Mouse (Mus musculus) MEL (cell line): ENCODE measurements around the gene Samd10. TPM values are rescaled to one million over a fixed set of nuclear protein-coding genes. Genes with fewer than 3 reads are reported as not detected.

Experiments used
- DNase-seq: peaks from one replicate; pipeline ENCODE4 v3.0.0; 2011; ENCODE audit warnings: low read depth, low spot score
- H3K27ac ChIP-seq: 2 replicates; pipeline ENCODE4 v1.5.1; 2012; ENCODE audit warnings: low read depth, mild to moderate bottlenecking, control low read depth, low read length, moderate library complexity; ENCODE audit not compliant: control insufficient read depth
- H3K27me3 ChIP-seq, 2 experiments: fragments of 150-350 bp in 1 of 2; sonication (generic) in 1 of 2; 2 replicates each; pipeline ENCODE4 v1.6.1; 2012; ENCODE audit warnings: low read length in 2 of 2, mild to moderate bottlenecking in 2 of 2, improper control_type of control experiment in 1 of 2, moderate library complexity in 1 of 2; ENCODE audit not compliant: insufficient read depth in 2 of 2, control insufficient read depth in 1 of 2
- H3K36me3 ChIP-seq, 2 experiments: 2 replicates each; pipeline ENCODE4 v1.6.1; 2012 to 2014; ENCODE audit warnings: low read length in 2 of 2, improper control_type of control experiment in 1 of 2, inconsistent platforms in 1 of 2, mild to moderate bottlenecking in 1 of 2; ENCODE audit not compliant: insufficient read depth in 2 of 2, control insufficient read depth in 1 of 2
- H3K4me1 ChIP-seq, 2 experiments: fragments of 150-350 bp in 1 of 2; sonication (generic) in 1 of 2; 2 replicates each; pipeline ENCODE4 v1.6.1; 2012; ENCODE audit warnings: low read length in 2 of 2, improper control_type of control experiment in 1 of 2, mild to moderate bottlenecking in 1 of 2; ENCODE audit not compliant: insufficient read depth in 2 of 2, control insufficient read depth in 1 of 2
- H3K4me3 ChIP-seq, 2 experiments: fragments of 150-350 bp in 1 of 2; sonication (generic) in 1 of 2; 2 replicates each; pipeline ENCODE4 v1.5.1; 2012; ENCODE audit warnings: low read depth in 2 of 2, low read length in 2 of 2, mild to moderate bottlenecking in 2 of 2, moderate library complexity in 2 of 2, control low read depth in 1 of 2, improper control_type of control experiment in 1 of 2; ENCODE audit not compliant: control insufficient read depth in 1 of 2, insufficient read depth in 1 of 2
- H3K79me2 ChIP-seq: 2 replicates; pipeline ENCODE4 v1.6.1; 2012; ENCODE audit warnings: mild to moderate bottlenecking, low read length, moderate library complexity; ENCODE audit not compliant: control insufficient read depth, poor library complexity, insufficient read depth
- H3K9ac ChIP-seq: 2 replicates; pipeline ENCODE4 v1.6.1; 2012; ENCODE audit warnings: low read depth, mild to moderate bottlenecking, control low read depth, low read length, moderate library complexity; ENCODE audit not compliant: control insufficient read depth, poor library complexity, severe bottlenecking
- H3K9me3 ChIP-seq: fragments of 150-350 bp; sonication (generic); replicated peaks from 2 replicates; pipeline ENCODE4 v1.6.1; 2012; ENCODE audit warnings: mild to moderate bottlenecking, low read length, improper control_type of control experiment, moderate library complexity; ENCODE audit not compliant: insufficient read depth
- CHD1 ChIP-seq: IDR thresholded peaks from 2 replicates; pipeline ENCODE4 v1.6.1; 2012; ENCODE audit warnings: low read depth, mild to moderate bottlenecking, inconsistent platforms, low read length, improper control_type of control experiment
- CHD2 ChIP-seq: IDR thresholded peaks from 2 replicates; pipeline ENCODE4 v1.6.1; 2011; ENCODE audit warnings: low read length, improper control_type of control experiment
- CTCF ChIP-seq, 3 experiments: IDR thresholded peaks in 2 of 3; conservative IDR thresholded peaks in 1 of 3; 2 replicates each; pipeline ENCODE4 v1.5.1; 2011 to 2012; ENCODE audit warnings: low read length in 3 of 3, low read depth in 2 of 3, mild to moderate bottlenecking in 2 of 3, improper control_type of control experiment in 1 of 3, inconsistent platforms in 1 of 3, mixed read lengths in 1 of 3, moderate library complexity in 1 of 3; ENCODE audit not compliant: control insufficient read depth in 1 of 3, insufficient read depth in 1 of 3, poor library complexity in 1 of 3, severe bottlenecking in 1 of 3
- E2F4 ChIP-seq: IDR thresholded peaks from 2 replicates; pipeline ENCODE4 v1.6.1; 2011; ENCODE audit warnings: low read depth, low read length, improper control_type of control experiment, borderline replicate concordance
- ELF1 ChIP-seq: IDR thresholded peaks from 2 replicates; pipeline ENCODE4 v1.6.1; 2014; ENCODE audit warnings: low read depth, mild to moderate bottlenecking, inconsistent platforms, low read length, improper control_type of control experiment, moderate library complexity
- GABPA ChIP-seq: IDR thresholded peaks from 2 replicates; pipeline ENCODE4 v1.6.1; 2012; ENCODE audit warnings: low read depth, mild to moderate bottlenecking, inconsistent platforms, low read length, improper control_type of control experiment, moderate library complexity
- GATA1 ChIP-seq: IDR thresholded peaks from 2 replicates; pipeline ENCODE4 v1.6.1; 2011; ENCODE audit warnings: low read depth, low read length, improper control_type of control experiment
- KAT2A ChIP-seq: conservative IDR thresholded peaks from 2 replicates; pipeline ENCODE4 v1.6.1; 2012; ENCODE audit warnings: low read depth, low read length, improper control_type of control experiment, inconsistent platforms
- MAFK ChIP-seq: IDR thresholded peaks from 2 replicates; pipeline ENCODE4 v1.6.1; 2011; ENCODE audit warnings: low read depth, mild to moderate bottlenecking, low read length, improper control_type of control experiment, borderline replicate concordance
- MAX ChIP-seq: IDR thresholded peaks from 2 replicates; pipeline ENCODE4 v1.6.1; 2011; ENCODE audit warnings: low read length, improper control_type of control experiment
- MAZ ChIP-seq: IDR thresholded peaks from 2 replicates; pipeline ENCODE4 v1.6.1; 2012; ENCODE audit warnings: low read depth, mild to moderate bottlenecking, inconsistent platforms, low read length, improper control_type of control experiment
- MXI1 ChIP-seq: IDR thresholded peaks from 2 replicates; pipeline ENCODE4 v1.6.1; 2011; ENCODE audit warnings: mild to moderate bottlenecking, low read depth, low read length, improper control_type of control experiment
- MYB ChIP-seq: IDR thresholded peaks from 2 replicates; pipeline ENCODE4 v1.6.1; 2011; ENCODE audit warnings: mild to moderate bottlenecking, low read depth, low read length, improper control_type of control experiment
- MYC ChIP-seq: IDR thresholded peaks from 2 replicates; pipeline ENCODE4 v1.6.1; 2011; ENCODE audit warnings: low read depth, mild to moderate bottlenecking, low read length, improper control_type of control experiment, moderate library complexity
- NELFE ChIP-seq: IDR thresholded peaks from 2 replicates; pipeline ENCODE4 v1.6.1; 2011; ENCODE audit warnings: low read depth, low read length, improper control_type of control experiment
- NRF1 ChIP-seq: IDR thresholded peaks from 2 replicates; pipeline ENCODE4 v1.6.1; 2014; ENCODE audit warnings: low read depth, mild to moderate bottlenecking, inconsistent platforms, low read length, improper control_type of control experiment, moderate library complexity; ENCODE audit not compliant: poor library complexity, insufficient read depth, severe bottlenecking
- POLR2AphosphoS2 ChIP-seq: IDR thresholded peaks from 2 replicates; pipeline ENCODE4 v1.6.1; 2011; ENCODE audit warnings: low read length, improper control_type of control experiment
- POLR2AphosphoS5 ChIP-seq: IDR thresholded peaks from 2 replicates; pipeline ENCODE4 v1.6.1; 2012; ENCODE audit warnings: low read depth, borderline replicate concordance, mild to moderate bottlenecking, inconsistent platforms, low read length, moderate library complexity, mixed read lengths
- RAD21 ChIP-seq: IDR thresholded peaks from 2 replicates; pipeline ENCODE4 v1.6.1; 2011; ENCODE audit warnings: mild to moderate bottlenecking, low read depth, low read length, improper control_type of control experiment
- RCOR1 ChIP-seq: IDR thresholded peaks from 2 replicates; pipeline ENCODE4 v1.6.1; 2012; ENCODE audit warnings: low read depth, mild to moderate bottlenecking, inconsistent platforms, low read length, improper control_type of control experiment
- SIN3A ChIP-seq: IDR thresholded peaks from 2 replicates; pipeline ENCODE4 v1.6.1; 2012; ENCODE audit warnings: low read length, improper control_type of control experiment, inconsistent platforms
- SMC3 ChIP-seq: IDR thresholded peaks from 2 replicates; pipeline ENCODE4 v1.6.1; 2011; ENCODE audit warnings: low read depth, low read length, improper control_type of control experiment
- TAL1 ChIP-seq: IDR thresholded peaks from 2 replicates; pipeline ENCODE4 v1.6.1; 2012; ENCODE audit warnings: mild to moderate bottlenecking, inconsistent platforms, low read length, moderate library complexity, mixed read lengths
- UBTF ChIP-seq: IDR thresholded peaks from 2 replicates; pipeline ENCODE4 v1.6.1; 2012; ENCODE audit warnings: low read depth, mild to moderate bottlenecking, inconsistent platforms, low read length, improper control_type of control experiment, moderate library complexity, borderline replicate concordance; ENCODE audit not compliant: insufficient read depth
- USF1 ChIP-seq: IDR thresholded peaks from 2 replicates; pipeline ENCODE4 v1.6.1; 2014; ENCODE audit warnings: low read depth, mild to moderate bottlenecking, inconsistent platforms, low read length, improper control_type of control experiment, moderate library complexity
- USF2 ChIP-seq, 2 experiments: IDR thresholded peaks; 2 replicates each; pipeline ENCODE4 v1.6.1; 2011 to 2012; ENCODE audit warnings: improper control_type of control experiment in 2 of 2, low read length in 2 of 2, borderline replicate concordance in 1 of 2, inconsistent platforms in 1 of 2, low read depth in 1 of 2, mild to moderate bottlenecking in 1 of 2; ENCODE audit not compliant: insufficient read depth in 1 of 2
- ZC3H11A ChIP-seq: IDR thresholded peaks from 2 replicates; pipeline ENCODE4 v1.6.1; 2012; ENCODE audit warnings: low read depth, mild to moderate bottlenecking, inconsistent platforms, low read length, improper control_type of control experiment
- ZKSCAN1 ChIP-seq: IDR thresholded peaks from 2 replicates; pipeline ENCODE4 v1.6.1; 2012; ENCODE audit warnings: low read depth, mild to moderate bottlenecking, inconsistent platforms, low read length, improper control_type of control experiment, moderate library complexity
- ZMIZ1 ChIP-seq: IDR thresholded peaks from 2 replicates; pipeline ENCODE4 v1.6.1; 2012; ENCODE audit warnings: low read depth, mild to moderate bottlenecking, inconsistent platforms, low read length, improper control_type of control experiment, moderate library complexity
- ZNF384 ChIP-seq: IDR thresholded peaks from 2 replicates; pipeline ENCODE4 v1.6.1; 2012; ENCODE audit warnings: low read depth, mild to moderate bottlenecking, inconsistent platforms, low read length, improper control_type of control experiment
- polyA plus RNA-seq, 2 experiments: library from polyadenylated mRNA; stranded (reverse) in 1 of 2; unstranded in 1 of 2; fragments of >175 nt in 1 of 2; fragments of >200 nt in 1 of 2; gene quantifications; 2 replicates each; pipeline versions ENCODE4 v1.2.1 to v1.2.4; 2012; ENCODE audit warnings: low replicate concordance in 2 of 2, low read depth in 1 of 2; ENCODE audit not compliant: insufficient read length in 2 of 2, insufficient read depth in 1 of 2, missing spikeins in 1 of 2
- total RNA-seq: library from RNA; depleted of rRNA; stranded (reverse); fragments of 300-350 nt; gene quantifications from 2 replicates; pipeline ENCODE4 v1.2.3, GENCODE M21; 2012

Gene Samd10
- total and polyA plus RNA-seq, 3 experiments = 0.89 to 4.6 TPM; not detected in 1

DNA sequence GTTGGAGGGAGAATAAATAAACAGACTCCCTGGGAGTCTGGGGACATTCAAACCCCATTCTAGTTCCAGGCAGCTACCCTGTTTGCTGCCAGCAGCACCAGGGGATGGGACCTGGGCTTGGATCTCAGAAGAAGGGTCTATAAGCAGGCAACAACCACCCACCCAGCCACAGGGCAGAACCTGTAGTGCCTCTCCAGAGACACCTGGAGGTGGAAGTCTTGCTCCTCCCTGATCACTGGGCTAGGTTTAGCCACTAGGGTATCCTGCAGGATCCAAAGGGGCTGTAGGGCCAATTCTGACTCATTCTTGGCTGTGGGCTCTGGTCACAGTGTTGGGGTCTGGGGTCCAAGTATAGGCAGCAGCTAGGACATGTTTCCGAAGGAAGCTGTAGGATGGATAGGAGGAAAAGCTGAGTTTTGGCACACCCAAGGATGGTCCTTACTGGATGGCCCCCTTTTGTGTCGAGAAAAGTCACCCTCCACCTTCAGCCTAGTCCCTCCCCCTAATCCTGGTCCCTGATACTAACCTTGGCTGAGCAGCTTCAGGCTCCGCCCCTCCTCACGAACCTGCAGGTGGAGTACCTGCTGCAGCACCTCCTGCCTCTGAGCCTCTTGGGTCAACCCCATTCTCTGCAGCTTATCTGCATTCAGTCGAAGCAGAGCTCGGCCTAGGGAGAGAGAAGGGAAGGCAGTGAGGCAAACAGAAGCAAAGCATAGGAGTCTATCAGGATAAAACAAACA, 2.6 kb downstream of the Samd10 start:
- Histone ChIP-seq H3K4me1 (peaks cover 7 to 34% of the 10 kb centered on the region in 2 experiments), H3K9ac (no peak overlapping the region), H3K4me3 (no peak overlapping the region)

DNA sequence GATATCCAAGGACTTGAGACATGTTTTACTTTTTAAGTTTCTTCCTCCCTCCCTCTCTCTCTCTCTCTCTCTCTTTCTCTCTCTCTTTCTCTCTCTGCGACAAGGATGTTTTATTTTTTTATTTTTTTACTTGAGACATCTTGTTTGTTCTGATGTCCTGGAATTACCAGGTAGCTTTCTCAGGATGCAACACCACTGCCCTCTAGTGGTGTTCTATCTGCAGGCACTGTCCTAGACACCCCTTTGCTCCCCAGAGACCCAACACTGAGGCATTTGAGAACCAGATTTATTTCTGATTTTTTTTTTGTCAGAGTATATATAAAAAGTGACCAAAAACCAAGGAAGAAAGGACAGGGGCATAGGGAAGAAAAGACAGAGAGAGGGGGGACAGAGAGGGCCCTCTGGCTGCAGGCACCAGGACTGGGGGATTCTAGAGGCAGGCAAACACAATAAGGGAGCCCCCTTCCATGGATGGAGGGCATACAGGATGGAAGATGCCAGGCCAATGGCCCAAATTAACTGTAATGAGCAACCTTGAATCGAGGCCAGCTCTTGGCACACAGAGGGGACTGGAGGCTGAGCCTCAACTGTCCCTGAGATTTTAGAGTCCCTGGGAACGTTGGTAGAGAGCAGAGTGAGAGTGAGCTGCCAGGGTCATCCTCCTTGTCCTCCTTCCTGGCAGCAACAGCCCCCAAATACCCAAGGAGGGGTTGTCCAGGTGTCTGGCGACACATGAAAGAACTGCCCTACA, 3.9 kb downstream of the Samd10 start:
- Histone ChIP-seq H3K27ac (no peak overlapping the region), H3K27me3 (no peaks in the 10 kb centered on the region), H3K9ac (no peak overlapping the region), H3K4me3 (no peak overlapping the region), H3K79me2 (peaks cover 14% of the 10 kb centered on the region), H3K36me3 (peaks cover 0 to 12% of the 10 kb centered on the region in 2 experiments; a peak in 2 of 4 replicates), H3K9me3 (no peaks in the 10 kb centered on the region), H3K4me1 (peaks cover 5 to 34% of the 10 kb centered on the region in 2 experiments)
- peak; percentile 66 for DNase-seq
- TF ChIP-seq ELF1 = no peak
- TF ChIP-seq MXI1 = no peak
- no peak for TF ChIP-seq ZMIZ1
- TF ChIP-seq GATA1 = no peak
- TF ChIP-seq CTCF (IDR thresholded peaks at IDR 0.05 in 2 of 3, conservative IDR thresholded peaks at IDR 0.05 in 1 of 3; ENCODE audit: control insufficient read depth in 1 of 3, insufficient read depth in 1 of 3, low read depth in 2 of 3, low read length in 3 of 3, poor library complexity in 1 of 3, severe bottlenecking in 1 of 3) = peak; percentile 71 to 86 (median 83)
- no peak for TF ChIP-seq CHD2
- no peak for TF ChIP-seq GABPA
- no peak for TF ChIP-seq POLR2AphosphoS5
- TF ChIP-seq ZC3H11A = peak; percentile 64
- no peak for TF ChIP-seq TAL1
- no peak for TF ChIP-seq E2F4
- no peak for TF ChIP-seq CHD1
- TF ChIP-seq NELFE = no peak
- TF ChIP-seq POLR2AphosphoS2 = no peak
- no peak for TF ChIP-seq MAZ
- TF ChIP-seq NRF1 = no peak
- TF ChIP-seq MAFK = no peak
- no peak for TF ChIP-seq MYB
- peak; percentile 86 for TF ChIP-seq RAD21
- TF ChIP-seq MAX = no peak
- TF ChIP-seq SMC3 = peak; percentile 74
- TF ChIP-seq KAT2A = no peak
- no peak for TF ChIP-seq USF1
- no peak for TF ChIP-seq ZKSCAN1
- TF ChIP-seq SIN3A = 0 out of 2 replicates have a peak, but pooled peaks have one; percentile 35

More for the DNA sequence above, 2.6 kb downstream of the Samd10 start:
- Histone ChIP-seq H3K27me3 (no peaks in the 10 kb centered on the region), H3K36me3 (peaks cover 0 to 8% of the 10 kb centered on the region in 2 experiments; a peak in 2 of 4 replicates), H3K27ac (no peak overlapping the region), H3K9me3 (no peaks in the 10 kb centered on the region), H3K79me2 (peaks cover 15% of the 10 kb centered on the region)
- TF ChIP-seq SMC3 = no peak
- TF ChIP-seq KAT2A = no peak
- TF ChIP-seq NELFE = no peak
- TF ChIP-seq USF1 = no peak
- no peak for TF ChIP-seq ZMIZ1
- TF ChIP-seq UBTF = no peak
- TF ChIP-seq POLR2AphosphoS5 = no peak
- TF ChIP-seq MYC = no peak
- TF ChIP-seq RCOR1 = no peak
- no peak for TF ChIP-seq ZKSCAN1
- no peak for TF ChIP-seq MYB
- TF ChIP-seq USF2 (IDR thresholded peaks at IDR 0.05; ENCODE audit: borderline replicate concordance in 1 of 2, insufficient read depth in 1 of 2, low read depth in 1 of 2, low read length in 2 of 2) = no peak
- TF ChIP-seq ZNF384 = no peak
- no peak for TF ChIP-seq ZC3H11A
- TF ChIP-seq MXI1 = no peak
- no peak for DNase-seq
